Mouse (Mus musculus) left cerebral cortex, adult 2 months (tissue): ENCODE measurements around the gene Sema4g. TPM values are rescaled to one million over a fixed set of nuclear protein-coding genes. Genes with fewer than 3 reads are reported as not detected.

Experiments
- DNase-seq, 2 experiments: peaks; one replicate each; pipeline ENCODE4 v3.0.0; 2021 to 2022; ENCODE audit warnings: low spot score in 2 of 2, mixed read lengths in 1 of 2; ENCODE audit errors: extremely low spot score in 1 of 2
- H3K27ac ChIP-seq: fragments of 200-600 bp; 2 replicates; pipeline ENCODE4 v1.8.1; 2022
- H3K4me3 ChIP-seq: fragments of 200-600 bp; 2 replicates; pipeline ENCODE4 v1.8.1; 2022
- CTCF ChIP-seq: fragments of 200-600 bp; IDR thresholded peaks from 2 replicates; pipeline ENCODE4 v1.8.1; 2022; ENCODE audit warnings: antibody characterized with exemption, mild to moderate bottlenecking, moderate library complexity
- intact Hi-C: fragments of 180-260 bp; cut with DNase I; formaldehyde crosslinking; loops from one replicate; pipeline ENCODE4 v1.15.1; 2025
- long read RNA-seq, 2 experiments: library from polyadenylated mRNA; stranded (forward); transcript quantifications; one replicate each; pipeline ENCODE4 v2.0.0; 2021; ENCODE audit warnings: borderline mapping rate in 2 of 2
- total RNA-seq, 2 experiments: library from RNA; stranded (reverse); gene quantifications; 2 replicates each; pipeline ENCODE4 v1.2.3; 2021

Gene Sema4g
- 10 to 100 TPM; 19.4 to 24.4 TPM for total RNA-seq
- long read RNA-seq, experiment 1, partial matches to known transcripts = 3 of 5 reads
- long read RNA-seq, experiment 1, other reads (novel, unspliced or antisense) = 2 of 5 reads
- long read RNA-seq, experiment 2, full-length matches to known transcripts = 1 of 6 reads
- long read RNA-seq, experiment 2, partial matches to known transcripts = 1 of 6 reads
- long read RNA-seq, experiment 2, other reads (novel, unspliced or antisense) = 4 of 6 reads

DNA sequence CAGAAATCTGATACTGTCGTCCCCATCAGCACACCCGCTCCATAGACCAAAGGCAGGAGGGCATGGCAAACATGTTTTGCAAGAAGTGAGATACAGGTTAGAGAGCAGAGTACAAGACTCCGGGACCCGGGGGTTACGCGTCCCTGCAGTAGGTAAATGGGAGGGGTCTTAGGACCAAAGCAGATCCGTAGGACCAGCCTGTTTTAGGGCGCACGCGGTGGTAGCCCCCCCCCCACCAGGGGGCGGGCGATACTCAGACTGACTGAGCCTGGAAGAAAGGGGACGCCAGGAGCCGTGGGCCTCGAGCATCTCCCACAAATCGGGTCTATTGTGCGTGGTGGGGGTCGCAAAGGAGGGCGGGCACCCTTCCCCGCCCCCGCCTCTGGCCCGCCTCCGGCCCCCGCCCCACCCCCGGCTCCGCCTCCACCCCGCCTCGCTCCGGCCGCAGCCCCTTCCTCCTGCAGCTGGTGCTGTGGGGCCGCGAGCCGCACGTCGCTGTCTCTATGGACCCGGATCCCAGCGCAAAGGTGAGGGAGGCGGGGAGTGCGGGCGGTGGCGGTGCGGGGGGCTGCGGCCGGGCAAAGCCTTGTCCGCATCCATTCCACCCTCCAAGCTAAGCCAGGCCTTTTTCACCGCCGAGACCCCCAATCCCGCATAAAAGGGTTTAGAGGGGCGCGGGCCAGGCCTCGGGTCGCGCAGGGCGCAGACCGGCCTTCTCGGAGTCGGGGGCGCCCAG is at the start of gene Sema4g:
TSS of gene Sema4g (plus strand) at position 271 of the 736 bp plus-strand sequence.
- Histone ChIP-seq H3K27ac (peak within 1 kb of the TSS; percentile 80), H3K4me3 (peak within 1 kb of the TSS; percentile 60)
- peak; percentile 50 for TF ChIP-seq CTCF
- no peak for DNase-seq
- intact Hi-C loops = loop anchor here (2.0 kb wide), 1 partner anchor 28 kb away; no protein-coding TSS in a partner anchor

DNA sequence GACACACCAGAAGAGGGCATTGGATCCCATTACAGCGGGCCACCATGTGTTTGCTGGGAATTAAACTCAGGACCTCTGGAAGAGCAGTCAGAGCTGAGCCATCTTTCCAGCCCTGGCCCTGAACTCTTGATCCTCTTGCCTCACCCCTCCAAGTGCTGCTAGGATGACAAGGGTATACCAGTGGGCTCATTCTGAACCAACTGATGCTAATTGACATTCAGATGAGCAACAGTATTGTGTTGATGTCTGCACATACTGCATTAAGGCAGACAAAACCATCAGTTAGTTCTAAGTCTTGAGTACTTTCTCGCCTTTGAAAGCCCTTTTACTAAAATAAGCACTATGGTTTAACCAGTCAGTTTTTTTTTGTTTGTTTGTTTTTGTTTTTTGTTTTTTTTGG is 29.3 kb upstream of the Sema4g start:
- no peak for DNase-seq
- intact Hi-C loops = no loop called here
- no peak for TF ChIP-seq CTCF
- Histone ChIP-seq H3K27ac (no peak overlapping the region), H3K4me3 (no peak overlapping the region)

DNA sequence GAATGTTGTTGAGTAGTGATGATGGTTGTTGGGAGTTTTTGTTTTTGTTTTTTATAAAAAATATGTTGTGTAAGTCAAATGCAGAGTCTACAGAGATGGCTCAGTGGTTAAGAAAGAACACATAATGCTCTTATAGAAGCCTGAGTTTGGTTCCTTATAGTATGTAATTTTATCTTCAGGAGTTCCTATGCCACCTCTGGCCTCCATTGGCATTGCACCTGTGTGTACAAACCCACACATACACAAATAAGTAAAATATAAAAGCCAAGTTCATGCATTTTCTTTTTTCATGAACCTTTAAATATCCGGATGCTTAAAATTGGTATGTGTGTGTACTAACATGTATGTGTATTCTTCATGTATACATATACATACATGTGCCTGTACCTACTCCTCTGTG is 22.9 kb upstream of the Sema4g start:
- intact Hi-C loops = no loop called here
- Histone ChIP-seq H3K27ac (no peak overlapping the region), H3K4me3 (no peak overlapping the region)
- TF ChIP-seq CTCF = peak; percentile 25
- DNase-seq = no peak

DNA sequence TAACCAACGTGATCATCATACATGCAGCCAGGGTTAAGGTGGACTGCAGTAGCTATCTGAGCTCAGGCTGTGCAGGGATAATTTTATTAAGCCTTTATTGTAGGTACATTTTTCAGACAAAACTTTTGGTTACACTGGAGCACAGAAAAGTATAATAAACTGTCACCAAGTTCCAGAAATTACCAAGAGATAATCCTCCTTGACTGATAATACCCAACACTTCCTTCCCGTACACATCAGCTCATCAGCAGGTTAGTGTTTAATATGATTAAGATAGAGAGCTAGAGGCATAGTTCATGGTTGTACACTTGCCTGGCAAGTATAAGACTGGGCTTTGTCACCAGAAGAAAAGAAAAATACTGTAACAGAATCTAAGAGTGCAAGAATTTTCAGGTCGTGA is 20.6 kb upstream of the Sema4g start:
- no peak overlapping the region for H3K27ac ChIP-seq
- DNase-seq = no peak
- TF ChIP-seq CTCF = no peak
- intact Hi-C loops = no loop called here
- H3K4me3 ChIP-seq = no peak overlapping the region

DNA sequence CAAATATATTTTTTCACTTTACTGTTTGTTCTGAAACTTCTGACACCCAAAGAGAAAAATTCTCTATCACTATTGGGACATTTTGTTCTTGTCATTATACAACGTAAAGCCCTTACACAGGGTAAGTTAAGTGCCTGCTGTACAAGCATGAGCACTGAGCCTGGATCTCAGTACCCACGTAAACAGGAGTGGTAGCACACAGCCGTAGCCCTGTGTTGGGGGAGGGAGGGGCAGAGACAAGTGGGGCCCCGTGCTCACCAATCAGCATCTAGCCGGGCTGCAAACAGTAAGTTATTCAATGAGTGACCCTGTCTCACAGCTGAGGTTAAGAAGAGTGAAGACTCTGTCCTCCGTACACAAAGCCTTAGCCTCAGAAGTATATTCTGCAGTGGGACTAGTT is 12.3 kb upstream of the Sema4g start:
- no peak overlapping the region for H3K27ac ChIP-seq
- H3K4me3 ChIP-seq = no peak overlapping the region
- no peak for DNase-seq
- TF ChIP-seq CTCF = no peak
- intact Hi-C loops = loop anchor here (5.0 kb wide), 1 partner anchor 34 kb away; no protein-coding TSS in a partner anchor

DNA sequence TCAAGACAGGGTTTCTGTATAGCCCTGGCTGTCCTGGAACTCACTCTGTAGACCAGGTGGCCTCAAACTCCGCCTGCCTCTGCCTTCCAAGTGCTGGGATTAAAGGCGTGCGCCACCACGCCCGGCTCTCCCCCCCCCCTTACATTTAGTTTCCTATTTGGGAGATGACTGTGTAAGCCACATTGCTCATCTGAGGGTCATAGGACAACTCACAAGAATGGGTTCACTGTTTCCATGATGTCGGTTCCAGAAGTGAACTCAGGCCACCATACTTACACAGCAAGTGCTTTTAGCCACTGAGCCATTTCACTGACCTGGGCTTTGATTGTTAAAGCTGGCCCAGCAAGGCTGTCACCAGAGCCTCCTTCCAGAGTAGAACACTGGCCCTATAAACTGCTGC is 11.8 kb upstream of the Sema4g start:
- no peak for DNase-seq
- no peak for TF ChIP-seq CTCF
- intact Hi-C loops = loop anchor here (5.0 kb wide), 1 partner anchor 35 kb away; no protein-coding TSS in a partner anchor
- no peak overlapping the region for H3K4me3 ChIP-seq
- no peak overlapping the region for H3K27ac ChIP-seq

DNA sequence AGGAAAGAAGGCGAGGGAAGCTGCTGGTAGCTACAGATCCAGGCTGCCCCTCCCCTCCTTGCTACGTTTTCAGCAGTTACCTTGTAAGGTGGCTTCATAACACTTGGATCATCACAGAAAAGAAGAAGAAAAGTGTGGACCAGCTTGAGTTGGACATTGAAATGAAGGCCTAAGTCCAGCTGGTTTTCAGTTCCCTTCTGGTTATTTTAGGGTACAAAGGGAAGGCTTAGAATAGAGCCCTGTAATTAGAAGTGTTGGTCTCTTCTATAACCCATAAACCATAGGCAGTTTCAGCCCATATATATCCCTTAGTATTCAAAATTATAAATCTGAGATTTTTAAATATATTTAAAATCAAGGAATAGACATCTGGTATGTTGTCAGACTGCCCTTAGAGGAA is 8.1 kb upstream of the Sema4g start:
- TF ChIP-seq CTCF = no peak
- H3K4me3 ChIP-seq = no peak overlapping the region
- no peak overlapping the region for H3K27ac ChIP-seq
- intact Hi-C loops = no loop called here
- no peak for DNase-seq

DNA sequence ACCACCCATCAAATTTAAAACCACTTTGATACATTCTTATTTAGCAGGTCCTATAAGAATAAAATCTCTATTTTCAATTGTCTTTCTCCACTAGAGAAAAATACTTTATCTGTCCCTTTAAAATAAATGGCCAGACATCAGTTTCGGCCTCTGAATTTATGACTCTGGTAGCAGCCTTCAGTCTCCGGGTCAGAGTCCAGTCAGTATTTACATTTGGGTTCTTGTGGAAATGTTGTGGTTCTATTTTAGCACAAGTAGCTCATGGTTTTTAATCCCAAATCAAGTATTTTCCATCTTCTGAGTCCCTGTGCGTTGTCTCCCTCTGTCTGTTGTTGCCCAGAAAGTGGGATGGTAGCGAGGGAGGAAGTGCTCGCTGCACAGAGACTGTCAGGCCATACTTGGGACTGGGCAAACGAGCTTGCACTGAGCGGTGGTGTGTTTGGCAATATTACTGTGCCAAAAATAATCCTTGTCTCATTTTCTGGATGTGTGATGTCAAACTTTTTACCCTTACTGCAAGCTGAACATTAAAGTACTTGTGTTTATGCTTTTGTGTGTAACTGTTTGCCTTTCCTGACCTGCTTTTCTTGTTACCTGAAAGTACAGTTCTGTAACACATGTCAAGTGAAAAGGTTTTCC is 6.3 kb upstream of the Sema4g start:
- Histone ChIP-seq H3K27ac (no peak overlapping the region), H3K4me3 (no peak overlapping the region)
- intact Hi-C loops = no loop called here
- no peak for TF ChIP-seq CTCF
- DNase-seq = no peak

DNA sequence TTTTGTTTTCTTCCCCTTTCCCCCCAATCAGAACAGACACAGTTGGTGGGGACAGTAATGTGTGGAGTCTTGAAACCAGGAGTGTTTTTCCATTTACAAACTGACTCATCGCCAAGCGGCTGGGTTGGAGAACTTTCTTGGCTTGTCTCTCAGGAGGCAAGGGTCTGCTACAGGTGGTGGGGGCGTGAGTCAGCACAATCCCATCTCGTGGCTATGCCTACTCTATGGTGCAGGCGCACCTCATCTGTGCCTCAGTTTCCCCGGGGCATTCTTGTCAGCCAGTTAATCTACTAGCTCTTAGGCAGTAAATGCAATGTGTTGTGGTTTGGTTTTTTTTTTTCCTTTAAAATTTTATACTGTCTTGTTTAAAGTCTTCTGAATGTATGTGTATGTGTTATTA is 5.5 kb upstream of the Sema4g start:
- no peak for DNase-seq
- H3K27ac ChIP-seq = no peak overlapping the region
- no peak overlapping the region for H3K4me3 ChIP-seq
- TF ChIP-seq CTCF = no peak
- intact Hi-C loops = no loop called here

DNA sequence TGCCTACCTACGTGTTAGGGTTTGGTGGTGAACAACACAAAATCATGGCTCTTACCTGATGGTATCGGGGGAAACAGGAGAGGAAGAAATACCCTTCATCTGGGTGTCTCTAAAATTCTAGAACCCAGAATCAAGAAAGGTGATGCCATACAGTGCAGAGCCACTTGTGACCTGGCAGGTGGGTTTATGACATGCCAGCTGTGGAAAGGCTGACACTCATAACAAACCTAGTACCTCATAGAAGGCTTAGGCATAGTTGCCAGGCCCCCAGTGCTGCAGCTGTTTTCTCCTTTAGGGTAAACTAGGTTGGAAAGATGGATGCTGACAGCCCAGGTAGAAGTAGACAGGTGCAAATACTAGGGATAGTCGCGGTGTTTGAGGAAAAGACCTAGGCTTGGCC is 4.5 kb upstream of the Sema4g start:
- Histone ChIP-seq H3K27ac (no peak overlapping the region), H3K4me3 (no peak overlapping the region)
- intact Hi-C loops = no loop called here
- no peak for DNase-seq
- no peak for TF ChIP-seq CTCF

DNA sequence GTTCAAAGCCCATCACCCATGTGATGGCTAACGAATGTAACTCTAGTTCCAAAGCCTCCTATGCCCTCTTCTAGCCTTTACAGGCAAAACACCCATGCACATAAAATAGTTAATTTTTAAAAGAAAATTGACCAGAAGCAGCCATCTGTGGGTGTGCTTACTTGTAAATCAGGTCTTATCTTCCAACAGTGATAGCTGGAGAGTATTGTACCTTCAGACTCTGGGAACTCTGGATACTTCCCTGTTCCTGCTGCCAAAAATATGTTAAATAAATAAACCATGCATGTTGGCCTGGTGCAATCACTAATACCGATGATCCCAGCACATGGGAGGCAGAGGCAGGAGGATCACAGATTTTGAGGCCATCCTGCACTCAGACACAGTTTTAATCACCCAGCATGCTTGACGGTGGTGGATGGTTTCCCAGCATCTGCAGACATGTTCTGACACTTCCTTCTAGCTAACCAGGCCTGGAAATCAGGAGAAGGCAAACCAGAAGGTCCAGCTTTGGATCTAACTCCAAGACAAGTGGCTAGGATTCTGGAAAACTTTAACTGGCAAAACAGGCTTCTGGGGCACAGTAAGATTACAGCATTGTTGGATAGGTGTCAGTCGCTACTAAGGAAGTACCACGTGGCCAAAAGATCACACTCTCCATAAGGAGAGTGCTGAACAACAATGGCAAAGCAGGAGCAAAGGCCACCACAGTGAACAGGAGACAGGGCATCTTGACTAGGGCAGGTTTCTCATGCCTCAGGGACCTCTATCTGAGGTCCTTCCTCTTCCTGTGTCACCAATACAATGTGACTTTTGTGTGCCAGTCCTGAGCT is 3.5 kb upstream of the Sema4g start:
- H3K27ac ChIP-seq = no peak overlapping the region
- intact Hi-C loops = no loop called here
- no peak for DNase-seq
- no peak for TF ChIP-seq CTCF
- no peak overlapping the region for H3K4me3 ChIP-seq

DNA sequence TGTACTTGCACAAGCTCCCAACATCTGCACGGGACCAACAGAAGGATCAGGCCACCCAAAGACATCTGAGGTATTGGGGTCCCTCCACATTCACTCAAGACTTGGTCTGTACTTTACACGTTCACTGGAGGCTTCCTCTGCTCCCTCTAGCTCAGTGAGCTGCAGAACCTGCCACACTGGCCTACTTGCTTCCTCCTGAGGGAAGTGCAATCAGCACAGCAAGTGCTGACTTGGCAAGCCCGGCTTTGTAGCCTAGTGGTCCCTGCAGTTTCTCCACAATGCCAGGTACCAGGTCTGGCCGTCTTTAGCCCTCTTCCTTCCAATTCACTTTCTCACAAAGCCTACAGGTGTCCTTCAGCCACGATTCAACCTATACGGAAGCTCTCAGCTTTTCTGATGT is 1.9 kb upstream of the Sema4g start:
- H3K27ac ChIP-seq = no peak overlapping the region
- TF ChIP-seq CTCF = no peak
- H3K4me3 ChIP-seq = no peak overlapping the region
- intact Hi-C loops = no loop called here
- DNase-seq = no peak
